Mouse (Mus musculus) spleen, adult 2 months (tissue): ENCODE results near the gene Atf6b. TPM values are rescaled to one million over a fixed set of nuclear protein-coding genes. Genes with fewer than 3 reads are reported as not detected.

ENCODE experiments used
- DNase-seq, 2 experiments: peaks; one replicate each; pipeline versions ENCODE4 v3.0.0 to v3.0.0-alpha.2; 2012 to 2021; ENCODE audit warnings: low spot score in 2 of 2, low read depth in 1 of 2
- H3K27ac ChIP-seq: fragments of 200-500 bp; 2 replicates; pipeline ENCODE4 v1.5.1; 2012; ENCODE audit warnings: low read length, inconsistent platforms; ENCODE audit not compliant: insufficient read depth
- H3K27me3 ChIP-seq: fragments of 200-500 bp; 2 replicates; pipeline ENCODE4 v1.6.1; 2012; ENCODE audit warnings: mild to moderate bottlenecking, moderate library complexity, low read length, inconsistent platforms; ENCODE audit not compliant: control insufficient read depth, insufficient read depth
- H3K36me3 ChIP-seq: fragments of 200-500 bp; 2 replicates; pipeline ENCODE4 v1.6.1; 2012; ENCODE audit warnings: mild to moderate bottlenecking, low read length, inconsistent platforms; ENCODE audit not compliant: control insufficient read depth, insufficient read depth
- H3K4me1 ChIP-seq: fragments of 200-500 bp; 2 replicates; pipeline ENCODE4 v1.6.1; 2011; ENCODE audit warnings: inconsistent platforms; ENCODE audit not compliant: control insufficient read depth, insufficient read depth, insufficient read length
- H3K4me3 ChIP-seq: fragments of 200-500 bp; 2 replicates; pipeline ENCODE4 v1.5.1; 2011; ENCODE audit warnings: mild to moderate bottlenecking, inconsistent platforms; ENCODE audit not compliant: insufficient read depth, insufficient read length; ENCODE audit errors: extremely low read depth
- CTCF ChIP-seq: fragments of 200-500 bp; IDR thresholded peaks from 2 replicates; pipeline ENCODE4 v1.5.1; 2011; ENCODE audit warnings: mild to moderate bottlenecking, inconsistent platforms; ENCODE audit not compliant: insufficient read depth, insufficient read length, insufficient replicate concordance; ENCODE audit errors: extremely low read depth
- POLR2A ChIP-seq: fragments of 200-500 bp; IDR thresholded peaks from 2 replicates; pipeline ENCODE4 v1.6.1; 2011; ENCODE audit warnings: low read depth, low read length, inconsistent platforms
- WGBS: fragments of 180-500 bp; shearing (Covaris S2); methylation state at CpG from one replicate; pipeline ENCODE4 v1.1.7; 2018; 5-methylcytosine and 5-hydroxymethylcytosine counted together
- polyA plus RNA-seq: library from polyadenylated mRNA; depleted of rRNA; stranded (reverse); fragments of >200 nt; gene quantifications from 2 replicates; pipeline ENCODE4 v1.2.3, GENCODE M21; 2012

Atf6b gene
- polyA plus RNA-seq, 1 experiment, result 76.4 TPM

DNA sequence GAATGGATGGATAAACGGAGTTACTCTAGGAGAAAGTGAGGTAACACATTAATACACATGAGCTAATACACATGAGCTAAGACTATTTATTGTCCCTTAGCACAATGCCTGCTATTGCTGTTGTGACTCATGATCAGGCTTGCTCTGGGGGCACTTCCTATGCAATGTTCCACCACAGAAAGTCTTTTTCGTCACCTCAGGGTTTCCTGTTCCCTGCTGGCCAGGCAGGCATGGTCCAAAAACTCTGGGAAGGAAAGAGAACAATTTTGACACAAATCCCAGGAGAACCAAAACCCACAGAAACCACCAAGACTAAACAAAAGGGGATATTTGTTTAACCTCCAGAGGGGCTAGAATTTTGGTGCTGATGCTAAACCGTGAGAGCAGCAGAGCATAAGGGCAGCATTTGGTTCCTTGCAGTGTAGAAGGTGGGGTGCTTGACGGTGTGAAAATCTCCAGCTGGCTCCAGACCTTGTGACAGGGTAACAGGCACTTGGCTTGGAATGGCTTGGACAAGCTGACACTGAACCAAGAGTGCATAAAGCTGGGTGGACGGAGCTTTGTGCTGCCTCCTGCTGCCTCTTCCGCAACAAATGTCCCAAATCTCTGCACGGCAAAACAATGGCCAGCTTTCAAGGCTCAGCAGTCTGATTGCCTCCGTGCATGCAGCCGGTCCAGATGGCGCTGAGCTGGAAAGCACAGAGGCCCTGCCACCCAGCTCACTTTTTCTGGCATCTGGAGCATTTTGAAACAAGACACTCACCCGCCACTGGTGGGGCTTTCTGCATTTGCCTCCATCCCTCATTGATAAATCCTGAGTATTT lies 6.0 kb upstream of the Atf6b start:
- Histone ChIP-seq H3K4me3 (no peak overlapping the region), H3K27me3 (no peaks in the 10 kb centered on the region), H3K4me1 (no peaks in the 10 kb centered on the region), H3K36me3 (no peaks in the 10 kb centered on the region), H3K27ac (no peak overlapping the region)
- WGBS, result 58% methylated on average over 11 of the region's 11 CpGs
- TF ChIP-seq POLR2A, result no peak
- no peak for TF ChIP-seq CTCF
- DNase-seq, result no peak

DNA sequence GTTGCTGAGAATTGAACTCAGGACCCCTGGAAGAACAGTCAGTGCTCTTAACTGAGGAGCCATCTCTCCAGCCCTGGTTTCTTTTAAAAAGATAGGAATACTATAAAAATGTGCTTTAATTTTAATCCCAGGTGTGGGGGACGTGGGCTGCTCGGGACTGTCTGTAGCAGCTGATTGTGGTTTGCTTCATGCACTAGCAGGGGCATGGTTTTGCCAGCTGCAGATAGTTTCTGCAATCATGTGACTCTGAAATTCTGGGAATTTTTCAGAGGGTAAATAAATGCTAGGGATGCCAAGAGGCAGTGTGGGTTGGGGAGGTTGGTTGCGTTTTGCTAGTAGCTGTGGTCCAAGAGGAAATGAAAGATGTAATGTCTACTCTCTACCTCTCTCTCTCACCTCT lies 5.0 kb upstream of the Atf6b start:
- Histone ChIP-seq H3K27ac (no peak overlapping the region), H3K36me3 (no peaks in the 10 kb centered on the region), H3K4me1 (no peaks in the 10 kb centered on the region), H3K4me3 (no peak overlapping the region), H3K27me3 (no peaks in the 10 kb centered on the region)
- TF ChIP-seq POLR2A, result no peak
- TF ChIP-seq CTCF, result no peak
- 43% methylated on average over 3 of the region's 3 CpGs for WGBS
- DNase-seq, result no peak

DNA sequence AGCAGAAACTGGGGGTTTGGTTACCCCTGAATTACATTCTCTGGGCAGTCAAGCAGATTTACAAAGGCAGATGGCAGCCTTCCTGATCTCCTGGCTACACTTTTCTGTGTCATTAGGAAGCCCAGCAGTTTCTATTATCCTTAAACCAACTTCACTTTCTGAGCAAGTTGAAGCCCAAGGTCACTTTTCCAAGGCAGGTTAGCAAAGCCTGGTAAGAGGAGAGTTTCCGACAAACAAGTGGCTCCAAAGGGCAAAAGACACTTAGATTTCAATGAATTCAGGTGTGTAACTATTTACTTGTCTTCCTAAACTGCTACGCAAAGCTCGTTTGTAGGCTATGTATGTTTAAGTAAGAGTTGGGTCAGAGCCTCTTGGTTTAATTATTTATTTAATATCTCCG lies 3.6 kb upstream of the Atf6b start:
- Histone ChIP-seq H3K4me3 (no peak overlapping the region), H3K27ac (no peak overlapping the region), H3K27me3 (no peaks in the 10 kb centered on the region), H3K36me3 (no peaks in the 10 kb centered on the region), H3K4me1 (peaks cover 5% of the 10 kb centered on the region; the same call in 1 of the 2 replicates)
- 96% methylated on average over 4 of the region's 4 CpGs for WGBS
- TF ChIP-seq CTCF (no peak), POLR2A (no peak)
- DNase-seq, result no peak

DNA sequence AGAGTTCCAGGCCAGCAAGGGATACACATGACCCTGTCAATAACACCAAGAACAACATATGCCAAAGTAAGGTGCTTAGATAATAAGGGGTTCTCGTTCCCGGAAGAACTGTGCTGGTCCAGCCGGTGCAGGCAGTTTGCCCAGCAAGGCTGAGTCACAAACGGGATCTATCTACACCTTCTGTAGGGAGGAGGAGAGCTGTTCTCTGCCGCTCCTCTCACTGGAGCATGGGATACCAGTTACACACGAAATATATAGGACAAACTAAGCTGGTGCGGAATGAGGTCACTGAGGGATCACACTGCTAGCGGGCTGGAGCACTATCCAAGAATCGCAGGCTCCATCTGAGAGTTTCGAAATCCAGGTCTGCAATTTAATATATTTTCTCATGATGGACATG lies 3.0 kb upstream of the Atf6b start:
- DNase-seq, result no peak
- Histone ChIP-seq H3K27me3 (no peaks in the 10 kb centered on the region), H3K27ac (no peak overlapping the region), H3K4me3 (no peak overlapping the region), H3K36me3 (no peaks in the 10 kb centered on the region), H3K4me1 (peaks cover 10% of the 10 kb centered on the region; the same call in 1 of the 2 replicates)
- 85% methylated on average over 10 of the region's 10 CpGs for WGBS
- TF ChIP-seq CTCF (no peak), POLR2A (no peak)

DNA sequence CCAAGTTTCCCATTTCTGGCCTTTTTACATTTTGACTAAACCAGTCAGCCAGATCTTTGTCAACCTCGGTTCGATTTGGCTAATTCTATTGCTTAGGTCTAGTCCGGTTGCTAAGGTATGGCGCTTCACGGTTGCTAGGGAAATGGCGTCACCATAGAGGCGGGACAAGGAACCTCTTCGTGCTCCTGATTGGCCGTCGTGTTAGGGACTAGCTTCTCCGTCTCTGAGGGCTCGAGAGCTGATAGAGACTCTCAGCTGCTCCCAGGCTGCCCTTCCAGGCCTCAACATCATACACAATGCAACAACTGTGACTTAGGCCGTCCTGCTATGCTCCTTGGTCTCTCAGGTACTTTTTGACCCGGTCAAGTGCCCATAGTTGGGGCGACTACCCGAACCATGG lies 2.3 kb upstream of the Atf6b start, which contains the start of gene Fkbpl:
Gene Fkbpl (plus strand): TSS at position 157 of the 400 bp plus-strand sequence.
- WGBS, result 2% methylated on average over 16 of the region's 16 CpGs
- Histone ChIP-seq H3K36me3 (no peaks in the 10 kb centered on the region), H3K4me3 (peak within 1 kb of the TSS; percentile 60), H3K4me1 (peaks cover 14% of the 10 kb centered on the region; the same call in 1 of the 2 replicates), H3K27me3 (no peaks in the 10 kb centered on the region), H3K27ac (peak within 1 kb of the TSS; percentile 51; the same call in 1 of the 2 replicates)
- peak; percentile 90 to 97 for DNase-seq
- TF ChIP-seq POLR2A (no peak; the same call in 1 of the 2 replicates), CTCF (no peak)

DNA sequence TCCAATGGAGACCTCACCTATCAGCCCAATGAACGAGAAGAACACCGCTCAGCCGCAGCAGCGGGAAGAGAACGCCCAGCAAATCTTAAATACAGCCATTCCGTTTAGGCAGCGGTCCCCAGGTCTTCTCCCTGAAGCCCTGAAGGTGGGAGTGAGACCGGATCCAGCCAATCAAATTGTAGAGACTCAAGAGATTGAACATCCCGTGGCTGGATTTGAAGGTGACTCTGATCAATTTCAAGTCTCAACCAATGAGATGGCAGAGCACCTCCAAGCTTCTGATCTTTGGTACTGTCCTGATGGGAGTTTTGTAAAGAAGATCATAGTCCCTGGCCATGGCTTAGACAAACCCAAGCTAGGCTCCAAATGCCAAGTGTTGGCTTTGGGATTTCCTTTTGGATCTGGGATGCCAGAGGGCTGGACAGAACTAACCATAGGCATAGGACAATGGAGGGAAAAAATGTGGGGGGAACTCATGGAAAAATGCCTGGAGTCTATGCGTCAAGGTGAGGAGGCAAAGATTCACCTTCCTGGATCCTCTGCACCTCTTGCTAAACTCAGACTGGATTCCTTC lies 1.6 kb upstream of the Atf6b start:
- H3K27me3 ChIP-seq, result no peaks in the 10 kb centered on the region
- 72% methylated on average over 10 of the region's 10 CpGs for WGBS
- TF ChIP-seq POLR2A, result no peak
- no peak for TF ChIP-seq CTCF
- H3K4me3 ChIP-seq, result no peak overlapping the region
- DNase-seq, result no peak
- no peak overlapping the region for H3K27ac ChIP-seq
- H3K36me3 ChIP-seq, result peaks cover 4% of the 10 kb centered on the region
- peaks cover 15% of the 10 kb centered on the region; the same call in 1 of the 2 replicates for H3K4me1 ChIP-seq

DNA sequence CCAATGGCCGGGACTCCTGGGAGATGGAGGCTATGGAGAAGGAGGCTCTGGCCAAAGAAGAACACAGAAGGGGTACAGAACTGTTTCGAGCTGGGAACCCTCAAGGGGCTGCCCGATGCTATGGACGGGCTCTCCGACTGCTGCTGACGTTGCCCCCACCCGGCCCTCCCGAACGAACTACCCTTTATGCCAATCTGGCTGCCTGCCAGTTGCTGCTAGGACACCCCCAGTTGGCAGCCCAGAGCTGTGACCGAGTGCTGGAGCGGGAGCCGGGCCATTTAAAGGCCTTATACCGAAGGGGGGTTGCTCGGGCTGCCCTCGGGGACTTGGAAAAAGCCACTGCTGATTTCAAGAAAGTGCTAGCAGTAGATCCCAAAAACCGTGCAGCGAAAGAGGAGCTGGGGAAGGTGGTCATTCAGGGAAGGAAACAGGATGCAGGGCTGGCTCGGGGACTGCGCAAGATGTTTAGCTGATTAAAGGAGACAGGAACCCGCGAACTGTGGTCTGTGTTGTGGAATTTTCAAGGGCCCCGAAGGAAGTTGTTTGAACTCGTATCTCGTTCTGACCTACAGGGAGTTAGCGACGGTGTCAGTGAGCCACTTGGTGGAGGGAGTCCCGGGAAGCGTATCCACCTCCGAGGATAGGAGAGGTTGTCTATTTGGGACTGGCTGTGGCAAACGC lies 975 bp upstream of the Atf6b start:
- no peak overlapping the region for H3K27ac ChIP-seq

More for the DNA sequence above, 975 bp upstream of the Atf6b start:
- no peaks in the 10 kb centered on the region for H3K27me3 ChIP-seq
- TF ChIP-seq POLR2A (no peak), CTCF (no peak)
- WGBS, result 72% methylated on average over 30 of the region's 30 CpGs
- peaks cover 15% of the 10 kb centered on the region; the same call in 1 of the 2 replicates for H3K4me1 ChIP-seq
- H3K36me3 ChIP-seq, result peaks cover 10% of the 10 kb centered on the region
- no peak for DNase-seq
- no peak overlapping the region for H3K4me3 ChIP-seq
